Mouse (Mus musculus) C2C12 (cell line): ENCODE measurements around the gene Ly6g5c. TPM values are rescaled to one million over a fixed set of nuclear protein-coding genes. Genes with fewer than 3 reads are reported as not detected.
A peak's percentile ranks its signal among the peaks of the same experiment; 100 is the strongest.

ENCODE experiments used
- H3K27me3 ChIP-seq: one replicate; pipeline ENCODE4 v1.6.1; 2011; ENCODE audit not compliant: control insufficient read depth, insufficient read depth, insufficient read length
- H3K36me3 ChIP-seq: one replicate; pipeline ENCODE4 v1.6.1; 2011; ENCODE audit not compliant: control insufficient read depth, insufficient read depth
- H3K4me3 ChIP-seq: one replicate; pipeline ENCODE4 v1.5.1; 2011; ENCODE audit warnings: mild to moderate bottlenecking, control low read depth; ENCODE audit not compliant: poor library complexity, insufficient read depth, severe bottlenecking
- H3K79me2 ChIP-seq: one replicate; pipeline ENCODE4 v1.6.1; 2011; ENCODE audit not compliant: control insufficient read depth, insufficient read depth
- H3K79me3 ChIP-seq: one replicate; pipeline ENCODE4 v1.6.1; 2011; ENCODE audit warnings: low read depth, control low read depth
- H3ac ChIP-seq: one replicate; pipeline ENCODE3; 2011; ENCODE audit warnings: low read depth; ENCODE audit not compliant: control insufficient read depth, insufficient read length
- CEBPB ChIP-seq: IDR thresholded peaks from one replicate; pipeline ENCODE4 v1.6.1; 2011; ENCODE audit warnings: low read depth, mild to moderate bottlenecking, control low read depth, moderate library complexity
- CTCF ChIP-seq: IDR thresholded peaks from one replicate; pipeline ENCODE4 v1.5.1; 2011; ENCODE audit not compliant: control insufficient read depth, insufficient read depth, insufficient read length
- FOSL1 ChIP-seq: IDR thresholded peaks from one replicate; pipeline ENCODE4 v1.8.0; 2011; ENCODE audit warnings: mild to moderate bottlenecking, low read length; ENCODE audit not compliant: poor library complexity, insufficient read depth, severe bottlenecking
- MAX ChIP-seq: IDR thresholded peaks from one replicate; pipeline ENCODE4 v1.6.1; 2011; ENCODE audit warnings: mild to moderate bottlenecking, control low read depth
- MYOD1 ChIP-seq: IDR thresholded peaks from one replicate; pipeline ENCODE4 v1.6.1; 2011; ENCODE audit warnings: low read depth; ENCODE audit not compliant: control insufficient read depth, insufficient read length
- MYOG ChIP-seq: IDR thresholded peaks from one replicate; pipeline ENCODE4 v1.6.1; 2011; ENCODE audit not compliant: control insufficient read depth, insufficient read length; ENCODE audit errors: extremely low read depth
- USF1 ChIP-seq: IDR thresholded peaks from one replicate; pipeline ENCODE4 v1.6.1; 2011; ENCODE audit warnings: low read depth, mild to moderate bottlenecking, control low read depth, moderate library complexity
- polyA plus RNA-seq: library from polyadenylated mRNA; unstranded; fragments of >200 nt; fragmentation: generic; extraction: Trizol; gene quantifications from one replicate; pipeline ENCODE4 v1.2.1, GENCODE M21; 2012; ENCODE audit warnings: missing spikeins

The Ly6g5c gene
- polyA plus RNA-seq, 1 experiment = not detected

GRCm38 (mm10) chr17:35103221-35103690 lies 4.8 kb upstream of the Ly6g5c start:
- TF ChIP-seq USF1 (no peak), CEBPB (no peak), FOSL1 (no peak)
- H3K36me3 ChIP-seq = peaks cover 17% of the 10 kb centered on the region

GRCm38 (mm10) chr17:35104079-35104478 lies 4.0 kb upstream of the Ly6g5c start:
- no peak overlapping the region for H3K4me3 ChIP-seq
- H3K79me2 ChIP-seq = no peaks in the 10 kb centered on the region
- no peaks in the 10 kb centered on the region for H3K79me3 ChIP-seq
- no peak for TF ChIP-seq MAX
- TF ChIP-seq CTCF = no peak
- TF ChIP-seq CEBPB = no peak
- no peak for TF ChIP-seq FOSL1
- TF ChIP-seq MYOG = no peak
- TF ChIP-seq USF1 = no peak
- no peak for TF ChIP-seq MYOD1
- peaks cover 17% of the 10 kb centered on the region for H3K36me3 ChIP-seq
- H3K27me3 ChIP-seq = no peaks in the 10 kb centered on the region
- no peak overlapping the region for H3ac ChIP-seq

More at GRCm38 (mm10) chr17:35103221-35103690, 4.8 kb upstream of the Ly6g5c start:
- no peak overlapping the region for H3ac ChIP-seq
- H3K79me2 ChIP-seq = no peaks in the 10 kb centered on the region
- no peaks in the 10 kb centered on the region for H3K27me3 ChIP-seq
- H3K79me3 ChIP-seq = no peaks in the 10 kb centered on the region
- H3K4me3 ChIP-seq = no peak overlapping the region

DNA sequence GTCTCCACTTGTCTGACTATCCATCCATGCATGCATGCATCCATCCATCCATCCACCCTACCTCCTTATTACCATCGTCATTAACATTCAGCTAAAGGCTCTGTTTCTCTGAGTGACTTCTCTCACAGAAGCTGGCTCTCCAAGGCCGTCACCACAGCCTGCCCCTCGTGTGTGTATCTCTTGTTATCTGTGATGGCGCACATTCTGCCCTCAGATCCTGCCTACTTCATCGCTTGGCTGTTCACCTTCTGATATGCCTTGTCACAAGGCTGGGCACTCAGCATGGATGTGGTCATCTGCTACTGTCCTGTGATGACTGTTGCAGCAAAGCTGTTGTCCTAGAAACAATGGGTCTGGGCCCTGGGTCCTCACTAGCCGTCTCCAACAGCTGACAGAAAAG lies 3.3 kb upstream of the Ly6g5c start:
- TF ChIP-seq MAX = no peak
- TF ChIP-seq USF1 = no peak
- no peak for TF ChIP-seq CTCF
- no peak for TF ChIP-seq MYOG
- TF ChIP-seq MYOD1 = no peak
- no peak for TF ChIP-seq FOSL1
- TF ChIP-seq CEBPB = no peak
- Histone ChIP-seq H3K79me3 (no peaks in the 10 kb centered on the region), H3ac (no peak overlapping the region), H3K4me3 (no peak overlapping the region), H3K79me2 (no peaks in the 10 kb centered on the region), H3K36me3 (peaks cover 10% of the 10 kb centered on the region), H3K27me3 (no peaks in the 10 kb centered on the region)

- peak overlapping the region; percentile 40 for H3ac ChIP-seq
- no peak overlapping the region for H3K4me3 ChIP-seq
- TF ChIP-seq MAX = no peak
- TF ChIP-seq CTCF = peak; percentile 41
- no peak for TF ChIP-seq MYOD1
- no peaks in the 10 kb centered on the region for H3K79me2 ChIP-seq
- no peaks in the 10 kb centered on the region for H3K27me3 ChIP-seq
- H3K36me3 ChIP-seq = peaks cover 4% of the 10 kb centered on the region
- no peaks in the 10 kb centered on the region for H3K79me3 ChIP-seq
Measured at GRCm38 (mm10) chr17:35105740-35106389, 2.2 kb upstream of the Ly6g5c start.

- Histone ChIP-seq H3ac (no peak overlapping the region), H3K79me2 (no peaks in the 10 kb centered on the region), H3K36me3 (no peaks in the 10 kb centered on the region), H3K79me3 (no peaks in the 10 kb centered on the region), H3K27me3 (no peaks in the 10 kb centered on the region), H3K4me3 (no peak overlapping the region)
- TF ChIP-seq MYOG (no peak), MAX (no peak), CEBPB (no peak), CTCF (no peak), FOSL1 (no peak), MYOD1 (no peak), USF1 (no peak)
Measured at GRCm38 (mm10) chr17:35106522-35106921, 1.6 kb upstream of the Ly6g5c start.

- no peaks in the 10 kb centered on the region for H3K79me3 ChIP-seq
- TF ChIP-seq MAX = no peak
- no peak for TF ChIP-seq CTCF
- no peaks in the 10 kb centered on the region for H3K27me3 ChIP-seq
- no peak overlapping the region for H3ac ChIP-seq
- H3K4me3 ChIP-seq = no peak overlapping the region
- peaks cover 23% of the 10 kb centered on the region for H3K36me3 ChIP-seq
- H3K79me2 ChIP-seq = no peaks in the 10 kb centered on the region
Measured at GRCm38 (mm10) chr17:35111774-35112173, 3.7 kb downstream of the Ly6g5c start.
